Comparison of ENCODE assay signal across 14 mouse cellular contexts in genomic region chr2:165542939-165543669, GRCm38 (mm10). TPM values are rescaled to one million over a fixed set of nuclear protein-coding genes. Genes with fewer than 3 reads are reported as not detected.
DNase-seq lines count a peak whose midpoint lies in the region; ATAC-seq lines count a peak whose summit lies in the region.
"Had no signal": no experiment of that assay in that cellular context is flagged by ENCODE, and none has a peak within 500 bp of the region (broad histone marks: within the 10 kb centered on the region; RNA-seq: fewer than 3 reads in every experiment).

No protein-coding gene starts in this region.

- WGBS in forebrain, embryonic 10.5 days = 25% methylated on average over 13 of the region's 13 CpGs
- 48% methylated on average over 13 of the region's 13 CpGs for WGBS in hindbrain, embryonic 13.5 days
- WGBS in midbrain, embryonic 16.5 days = 27% methylated on average over 13 of the region's 13 CpGs

- H3K27ac ChIP-seq in forebrain, embryonic 10.5 days = peak overlapping the region; percentile 76
- peak overlapping the region; percentile 86 for H3K27ac ChIP-seq in hindbrain, embryonic 13.5 days
- peak overlapping the region; percentile 5; the same call in 1 of the 2 replicates for H3K27ac ChIP-seq in midbrain, embryonic 16.5 days (ENCODE audit: low read length)
- H3K27ac ChIP-seq: heart, adult 2 months; liver, embryonic 15.5 days had no signal

- H3K4me2 ChIP-seq in hindbrain, embryonic 13.5 days = no peak overlapping the region
- H3K4me2 ChIP-seq in midbrain, embryonic 16.5 days (ENCODE audit: low read length) = no peak overlapping the region
- H3K4me2 ChIP-seq: liver, embryonic 15.5 days had no signal

- H3K36me3 ChIP-seq in forebrain, embryonic 10.5 days (replicated peaks) = no peaks in the 10 kb centered on the region
- H3K36me3 ChIP-seq in hindbrain, embryonic 13.5 days = no peaks in the 10 kb centered on the region
- no peaks in the 10 kb centered on the region for H3K36me3 ChIP-seq in midbrain, embryonic 16.5 days (ENCODE audit: control insufficient read depth, insufficient read depth, low read length)
- H3K36me3 ChIP-seq: liver, embryonic 15.5 days had no signal

- no peak for ATAC-seq in hindbrain, embryonic 13.5 days (ENCODE audit: low FRiP score)
- no peak for ATAC-seq in midbrain, embryonic 16.5 days

- H3K4me3 ChIP-seq in forebrain, embryonic 10.5 days = no peak overlapping the region
- no peak overlapping the region for H3K4me3 ChIP-seq in hindbrain, embryonic 13.5 days
- no peak overlapping the region for H3K4me3 ChIP-seq in midbrain, embryonic 16.5 days (ENCODE audit: low read depth, low read length)
- H3K4me3 ChIP-seq: heart, adult 2 months; liver, embryonic 15.5 days had no signal

- no peaks in the 10 kb centered on the region for H3K9me3 ChIP-seq in forebrain, embryonic 10.5 days
- no peaks in the 10 kb centered on the region for H3K9me3 ChIP-seq in hindbrain, embryonic 13.5 days
- H3K9me3 ChIP-seq in midbrain, embryonic 16.5 days (replicated peaks; ENCODE audit: control insufficient read depth, low read length, poor library complexity, severe bottlenecking) = no peaks in the 10 kb centered on the region
- H3K9me3 ChIP-seq: liver, embryonic 15.5 days had no signal

- H3K9ac ChIP-seq in hindbrain, embryonic 13.5 days = peak overlapping the region; percentile 35; the same call in 1 of the 2 replicates
- 0 out of 2 replicates have a peak overlapping the region, but pooled peaks have one; percentile 0 for H3K9ac ChIP-seq in midbrain, embryonic 16.5 days (ENCODE audit: low read depth, low read length)
- H3K9ac ChIP-seq: liver, embryonic 15.5 days had no signal

- H3K4me1 ChIP-seq in forebrain, embryonic 10.5 days = peaks cover 56% of the 10 kb centered on the region
- H3K4me1 ChIP-seq in hindbrain, embryonic 13.5 days (replicated peaks) = peaks cover 25% of the 10 kb centered on the region
- peaks cover 5% of the 10 kb centered on the region; the same call in 1 of the 2 replicates for H3K4me1 ChIP-seq in midbrain, embryonic 16.5 days (ENCODE audit: control insufficient read depth, insufficient read depth, low read length)
- H3K4me1 ChIP-seq: liver, embryonic 15.5 days had no signal

- peaks cover 44% of the 10 kb centered on the region for H3K27me3 ChIP-seq in forebrain, embryonic 10.5 days (ENCODE audit: poor library complexity, severe bottlenecking)
- 0 out of 2 replicates have a peak, but pooled peaks cover 8% of the 10 kb centered on the region for H3K27me3 ChIP-seq in hindbrain, embryonic 13.5 days
- H3K27me3 ChIP-seq in midbrain, embryonic 16.5 days (ENCODE audit: control insufficient read depth, insufficient read depth, low read depth, low read length) = no peaks in the 10 kb centered on the region
- H3K27me3 ChIP-seq: liver, embryonic 15.5 days had no signal

- DNase-seq in Muller cell, postnatal 12 days (ENCODE audit: inconsistent ontology term) = peak; percentile 78
- DNase-seq in forebrain, embryonic 10.5 days (ENCODE audit: extremely low spot score, low spot score) = peak; percentile 31
- DNase-seq in ovary, postnatal 36 days (ENCODE audit: low spot score) = no peak
- no peak for DNase-seq in urinary bladder, postnatal 25 days (ENCODE audit: low spot score)
- no peak for DNase-seq in heart, postnatal 4 days
- DNase-seq in urinary bladder, postnatal 10 days (ENCODE audit: low spot score) = no peak
- DNase-seq: adrenal gland, adult 2 months; cerebellum, postnatal 36 days; heart, adult 2 months; right cerebral cortex, adult 18-20 months; thymus, adult 2 months had no signal

RNA-seq across cellular contexts. Expression of gene Slc2a10, which starts 39.5 kb away (rescaled TPM):
- polyA plus RNA-seq in forebrain, embryonic 10.5 days (2016; fragmentation: Nextera tagmentation; extraction: Ambion mirVana) = 4.6 and 5.9 TPM in 2 replicates
- polyA plus RNA-seq in hindbrain, embryonic 13.5 days (2015; fragmentation: Nextera tagmentation; extraction: Ambion mirVana) = 2.8 and 3.1 TPM in 2 replicates
- 1.7 and 1.9 TPM in 2 replicates for polyA plus RNA-seq in midbrain, embryonic 16.5 days (2015; fragmentation: Nextera tagmentation; extraction: Ambion mirVana)
- total RNA-seq in heart, postnatal 4 days (2021) = 1 to 10 TPM; 4.8 to 5.1 TPM

RNA-seq across cellular contexts. Expression of gene Trp53rka, which starts 50.0 kb away (rescaled TPM):
- polyA plus RNA-seq in forebrain, embryonic 10.5 days (2016; fragmentation: Nextera tagmentation; extraction: Ambion mirVana) = 55.3 and 59.3 TPM in 2 replicates
- 43.0 and 45.4 TPM in 2 replicates for polyA plus RNA-seq in hindbrain, embryonic 13.5 days (2015; fragmentation: Nextera tagmentation; extraction: Ambion mirVana)
- polyA plus RNA-seq in midbrain, embryonic 16.5 days (2015; fragmentation: Nextera tagmentation; extraction: Ambion mirVana) = 39.4 and 41.7 TPM in 2 replicates
- 10 to 100 TPM; 10.4 to 12.2 TPM for total RNA-seq in heart, postnatal 4 days (2021)

RNA-seq across cellular contexts. Expression of gene Eya2, which starts 51.7 kb away (rescaled TPM):
- polyA plus RNA-seq in forebrain, embryonic 10.5 days (2016; fragmentation: Nextera tagmentation; extraction: Ambion mirVana) = 18.0 and 24.2 TPM in 2 replicates
- polyA plus RNA-seq in hindbrain, embryonic 13.5 days (2015; fragmentation: Nextera tagmentation; extraction: Ambion mirVana) = 12.8 and 13.1 TPM in 2 replicates
- 3.4 and 3.6 TPM in 2 replicates for polyA plus RNA-seq in midbrain, embryonic 16.5 days (2015; fragmentation: Nextera tagmentation; extraction: Ambion mirVana)
- total RNA-seq in heart, postnatal 4 days (2021) = 1 to 10 TPM; 1.5 to 2.7 TPM
- polyA plus RNA-seq: liver, embryonic 15.5 days had no signal

Comparison
In these comparisons a context has a peak if more than half of its experiments do, and no peak if none do; other contexts are left out.
1. DNase-seq: peak in Muller cell, postnatal 12 days (single experiment) and forebrain, embryonic 10.5 days (single experiment); none in ovary, postnatal 36 days (single experiment), urinary bladder, postnatal 25 days (single experiment), heart, postnatal 4 days (single experiment) and urinary bladder, postnatal 10 days (single experiment).
2. H3K27ac ChIP-seq: peak in every context shown above with its lines; median percentile 86 in hindbrain, embryonic 13.5 days; 76 in forebrain, embryonic 10.5 days; 5 in midbrain, embryonic 16.5 days.